Mouse (Mus musculus) hematopoietic stem cell, adult 5-6 weeks (primary cell): ENCODE measurements at regions not wholly inside any gene's neighbourhood (a gene's known extent, or its start where the extent isn't known, plus 50 kb on each side); places are given as distances from the start of the nearest gene placed in this dataset.

ENCODE experiments used
- ATAC-seq, 2 experiments: fragments of 125-278 bp in 1 of 2; replicated peaks in 1 of 2; 2 replicates each; pipeline ENCODE4 v1.8.0; 2016 to 2017; ENCODE audit warnings: inconsistent platforms in 2 of 2, mild to moderate bottlenecking in 2 of 2, moderate number of reproducible peaks in 2 of 2, low read depth in 1 of 2, moderate TSS enrichment in 1 of 2; ENCODE audit not compliant: low FRiP score in 2 of 2, poor library complexity in 2 of 2, severe bottlenecking in 2 of 2, insufficient read depth in 1 of 2, low TSS enrichment in 1 of 2

GRCm38 (mm10) chr13:100888481-100888880 is 55.3 kb upstream of the Slc30a5 start:
- no peak for ATAC-seq

DNA sequence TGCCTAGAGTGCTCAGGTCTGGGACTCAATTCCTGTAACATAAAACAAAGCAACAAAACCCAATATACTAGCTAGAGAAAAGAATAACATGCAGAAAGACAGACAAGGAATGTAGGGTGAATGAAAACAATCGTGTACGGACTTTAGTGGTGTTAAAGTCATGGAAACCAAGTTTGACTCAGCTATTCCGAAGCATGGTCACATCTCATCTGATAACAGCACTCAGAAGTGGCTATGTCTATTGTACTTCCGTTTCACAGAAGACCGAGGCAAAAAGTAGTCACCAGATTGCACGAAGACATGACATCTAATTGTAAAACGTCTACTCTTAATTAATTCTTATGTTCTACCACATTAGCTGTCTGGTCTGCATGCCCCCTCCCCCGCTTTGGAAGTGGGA is 50.5 kb upstream of the Slc30a5 start:
- no peak for ATAC-seq
